Mouse (Mus musculus): ENCODE data around the gene Pwp1.
"Not testable (repeated sequence)": the region's sequence is repeated elsewhere in the genome, so short reads cannot be mapped to it uniquely, and the experiment has no call there.

Gene Pwp1

GRCm38 (mm10) chr10:85829085-85829853, at the start of gene Pwp1:
Gene Pwp1 (plus strand): TSS chr10:85829494.
- peak; percentile 60 for DNase-seq (ENCODE audit: low spot score)

GRCm38 (mm10) chr10:85822143-85822696, 7.1 kb upstream of the Pwp1 start:
- DNase-seq (ENCODE audit: low spot score): not testable (repeated sequence)

GRCm38 (mm10) chr10:85823752-85824151, 5.5 kb upstream of the Pwp1 start:
- not testable (repeated sequence) for DNase-seq (ENCODE audit: low spot score)

- DNase-seq (ENCODE audit: low spot score): not testable (repeated sequence)
Observed at GRCm38 (mm10) chr10:85828722-85829084, 591 bp upstream of the Pwp1 start.

- no peak for DNase-seq (ENCODE audit: low spot score)
Observed at GRCm38 (mm10) chr10:85846105-85846862, 17.0 kb downstream of the Pwp1 start.

GRCm38 (mm10) chr10:85871698-85872478, 42.6 kb downstream of the Pwp1 start:
- DNase-seq (ENCODE audit: low spot score): peak; percentile 86

- DNase-seq (ENCODE audit: low spot score): no peak
Observed at GRCm38 (mm10) chr10:85872479-85872773, 43.1 kb downstream of the Pwp1 start.

GRCm38 (mm10) chr10:85873861-85874544, 44.7 kb downstream of the Pwp1 start:
- DNase-seq (ENCODE audit: low spot score): no peak

GRCm38 (mm10) chr10:85875812-85876211, 46.5 kb downstream of the Pwp1 start:
- no peak for DNase-seq (ENCODE audit: low spot score)

- no peak for DNase-seq (ENCODE audit: low spot score)
Observed at GRCm38 (mm10) chr10:85879886-85880486, 50.7 kb downstream of the Pwp1 start.

GRCm38 (mm10) chr10:85916498-85917309, 87.4 kb downstream of the Pwp1 start, which contains the start of gene Prdm4:
Gene Prdm4 (minus strand): TSS chr10:85917142.
- DNase-seq (ENCODE audit: low spot score): peak; percentile 98

GRCm38 (mm10) chr10:85927676-85928445, 98.6 kb downstream of the Pwp1 start, which contains the start of gene Ascl4:
Gene Ascl4 (plus strand): TSS chr10:85927681.
- DNase-seq (ENCODE audit: low spot score): peak; percentile 46

- peak; percentile 86 for DNase-seq (ENCODE audit: low spot score)
Observed at GRCm38 (mm10) chr10:85928499-85929207, 99.4 kb downstream of the Pwp1 start.

- DNase-seq (ENCODE audit: low spot score): no peak
Observed at GRCm38 (mm10) chr10:85929208-85929591, 99.9 kb downstream of the Pwp1 start.

GRCm38 (mm10) chr10:85929962-85930361, 100.7 kb downstream of the Pwp1 start:
- DNase-seq (ENCODE audit: low spot score): no peak

GRCm38 (mm10) chr10:85936280-85936965, 107.1 kb downstream of the Pwp1 start:
- no peak for DNase-seq (ENCODE audit: low spot score)
